Mouse (Mus musculus) thymus, postnatal 25 days (tissue): Measurements from ENCODE around the gene Acot1.

Experiments
- DNase-seq: peaks from one replicate; pipeline ENCODE4 v3.0.0; 2022

Acot1 gene

DNA sequence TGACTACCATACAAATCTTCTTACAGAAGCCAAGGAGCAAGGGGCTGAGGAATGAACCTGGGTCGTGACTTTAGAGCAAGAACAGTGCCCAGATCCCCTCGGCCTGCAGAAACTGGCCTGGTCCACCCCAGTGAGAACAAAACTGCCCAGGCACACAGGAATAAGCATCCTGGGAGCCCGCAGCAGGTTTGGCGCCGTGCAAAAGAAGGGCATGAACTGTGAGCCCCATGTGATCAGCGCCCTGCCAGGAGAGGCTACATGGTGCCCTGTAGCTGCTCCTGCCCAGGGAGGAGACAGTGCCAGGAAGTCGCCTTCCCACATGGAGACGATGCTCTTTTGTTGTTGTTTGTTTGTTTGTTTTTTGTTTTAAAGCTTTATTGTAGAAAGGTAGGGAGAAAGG, 55.3 kb downstream of the Acot1 start:
- DNase-seq, result no peak

DNA sequence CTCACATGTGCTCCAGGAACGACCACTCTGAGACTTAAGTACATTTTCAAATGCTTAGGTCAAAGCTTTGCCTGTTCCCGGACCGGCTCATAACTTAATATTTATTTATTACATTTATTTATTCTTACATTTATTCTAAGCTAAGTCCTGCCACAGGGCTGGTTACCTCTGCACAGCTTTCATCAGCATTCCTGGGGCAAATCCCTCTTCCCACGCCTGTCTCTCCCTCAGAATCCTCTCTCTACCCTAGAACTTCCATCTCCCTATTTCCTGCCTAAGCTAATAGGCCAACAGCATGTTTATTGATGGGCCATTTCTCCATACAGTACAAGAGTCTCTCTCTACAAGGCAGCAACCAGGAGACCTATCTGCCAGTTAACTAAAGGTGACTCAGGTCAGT, 58.5 kb downstream of the Acot1 start:
- DNase-seq, result no peak
